Mouse (Mus musculus) bone marrow macrophage, adult 2 months (primary cell): ENCODE data around the gene Psmb1. TPM values are rescaled to one million over a fixed set of nuclear protein-coding genes. Genes with fewer than 3 reads are reported as not detected.
A peak's percentile ranks its signal among the peaks of the same experiment; 100 is the strongest.
"Not testable (repeated sequence)": the region's sequence is repeated elsewhere in the genome, so short reads cannot be mapped to it uniquely, and the experiment has no call there.

Experiments
- H3K27ac ChIP-seq: 2 replicates; pipeline ENCODE4 v1.5.1; 2012; ENCODE audit warnings: low read depth, low read length; ENCODE audit not compliant: insufficient read depth
- H3K4me1 ChIP-seq: 2 replicates; pipeline ENCODE4 v1.6.1; 2012; ENCODE audit warnings: low read length; ENCODE audit not compliant: control insufficient read depth, insufficient read depth
- H3K4me3 ChIP-seq: 2 replicates; pipeline ENCODE4 v1.5.1; 2012; ENCODE audit warnings: mild to moderate bottlenecking, low read length, moderate library complexity; ENCODE audit not compliant: insufficient read depth
- CTCF ChIP-seq: IDR thresholded peaks from 2 replicates; pipeline ENCODE4 v1.5.1; 2012; ENCODE audit warnings: low read depth, mild to moderate bottlenecking, low read length, moderate library complexity
- POLR2A ChIP-seq: IDR thresholded peaks from 2 replicates; pipeline ENCODE4 v1.6.1; 2012; ENCODE audit warnings: mild to moderate bottlenecking, low read depth, low read length, borderline replicate concordance
- polyA plus RNA-seq: library from polyadenylated mRNA; stranded (reverse); fragments of >200 nt; gene quantifications from 2 replicates; pipeline ENCODE4 v1.2.4, GENCODE M21; 2012; ENCODE audit not compliant: missing spikeins, insufficient read depth, insufficient read length

Gene Psmb1
- 146 and 150 TPM in 2 replicates for polyA plus RNA-seq

DNA sequence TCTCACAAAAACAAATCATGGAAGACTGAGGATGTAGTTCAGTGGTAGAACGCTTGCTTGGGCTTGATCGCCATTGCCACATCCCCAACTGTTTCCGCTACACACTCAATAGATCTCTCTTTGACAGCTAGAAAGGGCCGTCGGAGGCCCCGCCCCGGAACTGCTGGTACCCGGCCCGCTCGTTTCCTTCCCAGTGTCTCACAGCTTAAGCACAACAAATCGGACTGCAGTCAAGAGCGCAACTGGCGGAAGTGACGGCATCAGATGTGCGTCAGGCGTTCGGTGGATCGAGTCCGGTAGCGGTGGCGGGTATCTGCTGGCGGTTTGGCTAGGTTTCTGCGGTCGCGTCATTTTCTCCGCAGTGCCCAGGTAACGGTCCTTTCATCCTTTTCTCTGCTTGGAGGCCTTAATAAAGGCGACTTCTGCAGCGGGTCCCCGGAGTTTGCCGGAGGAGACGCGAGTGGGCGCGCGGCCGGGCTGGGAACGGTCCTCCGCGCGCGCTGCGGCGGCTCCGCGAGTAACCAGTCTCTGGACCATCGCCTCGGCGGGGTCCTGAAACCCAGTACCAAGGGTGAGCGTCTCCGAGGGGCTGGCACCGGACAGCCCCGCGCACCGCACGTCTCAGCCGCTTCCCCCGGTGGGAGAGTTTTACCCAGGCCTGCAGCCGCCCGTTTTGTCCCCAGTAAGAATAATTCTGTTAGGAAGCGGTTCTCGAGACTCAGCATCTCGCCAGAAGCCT is at the start of gene Psmb1, which contains the start of gene Tbp:
Gene Psmb1, minus strand, starts transcription at position 96 of the 739 bp plus-strand sequence.
Gene Tbp, plus strand, starts transcription at position 233 of the 739 bp plus-strand sequence.
- peak within 1 kb of the TSS; percentile 99 for H3K4me3 ChIP-seq
- peaks cover 18% of the 10 kb centered on the region for H3K4me1 ChIP-seq
- TF ChIP-seq POLR2A (no peak), CTCF (no peak)
- peak within 1 kb of the TSS; percentile 91 for H3K27ac ChIP-seq

- no peak for TF ChIP-seq POLR2A
- no peak for TF ChIP-seq CTCF
- no peak overlapping the region for H3K4me3 ChIP-seq
- no peaks in the 10 kb centered on the region for H3K4me1 ChIP-seq
- H3K27ac ChIP-seq, result no peak overlapping the region
Observed at GRCm38 (mm10) chr17:15546440-15546839, 46.9 kb upstream of the Psmb1 start.

DNA sequence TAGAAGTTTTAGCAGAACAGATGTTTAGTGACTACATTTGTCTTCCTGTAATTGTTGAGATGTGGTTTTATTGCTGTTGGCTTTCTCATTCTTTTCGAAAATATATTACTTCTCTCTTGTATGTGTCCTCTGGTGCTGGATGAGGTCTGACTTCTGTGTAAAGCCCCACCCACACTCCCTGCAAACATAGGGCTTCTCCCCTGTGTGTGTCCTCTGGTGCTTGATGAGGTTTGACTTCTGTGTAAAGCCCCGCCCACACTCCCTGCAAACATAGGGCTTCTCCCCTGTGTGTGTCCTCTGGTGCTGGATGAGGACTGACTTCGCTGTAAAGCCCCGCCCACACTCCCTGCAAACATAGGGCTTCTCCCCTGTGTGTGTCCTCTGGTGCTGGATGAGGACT is 44.3 kb upstream of the Psmb1 start:
- H3K4me1 ChIP-seq, H3K4me3 ChIP-seq, H3K27ac ChIP-seq: not testable (repeated sequence)

DNA sequence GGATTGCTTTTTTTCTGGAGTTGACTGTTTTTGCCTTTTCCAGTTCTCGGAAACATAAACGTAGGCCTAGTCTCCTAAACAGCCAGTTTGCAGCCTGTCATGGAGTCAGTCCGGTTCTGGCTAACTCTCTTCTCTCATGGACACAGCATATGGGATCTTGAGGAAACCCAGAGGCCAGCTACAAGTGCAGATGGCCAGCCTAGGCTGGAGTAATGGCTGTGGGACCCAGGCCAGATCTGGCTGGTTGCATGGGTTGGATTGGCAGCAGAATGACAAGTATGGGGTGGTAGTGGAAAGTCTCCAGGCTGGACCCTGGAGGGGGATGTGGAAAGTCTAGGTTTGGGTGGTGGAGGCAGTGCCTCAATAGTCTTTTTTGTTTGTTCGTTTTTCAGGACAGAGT is 40.8 kb upstream of the Psmb1 start:
- Histone ChIP-seq H3K4me1 (peaks cover 4% of the 10 kb centered on the region), H3K27ac (no peak overlapping the region), H3K4me3 (no peak overlapping the region)
- TF ChIP-seq CTCF (no peak), POLR2A (no peak)

GRCm38 (mm10) chr17:15536457-15536904 is 36.9 kb upstream of the Psmb1 start:
- Histone ChIP-seq H3K27ac (no peak overlapping the region), H3K4me1 (peaks cover 7% of the 10 kb centered on the region), H3K4me3 (peak overlapping the region; percentile 50)
- TF ChIP-seq CTCF (no peak), POLR2A (no peak)

DNA sequence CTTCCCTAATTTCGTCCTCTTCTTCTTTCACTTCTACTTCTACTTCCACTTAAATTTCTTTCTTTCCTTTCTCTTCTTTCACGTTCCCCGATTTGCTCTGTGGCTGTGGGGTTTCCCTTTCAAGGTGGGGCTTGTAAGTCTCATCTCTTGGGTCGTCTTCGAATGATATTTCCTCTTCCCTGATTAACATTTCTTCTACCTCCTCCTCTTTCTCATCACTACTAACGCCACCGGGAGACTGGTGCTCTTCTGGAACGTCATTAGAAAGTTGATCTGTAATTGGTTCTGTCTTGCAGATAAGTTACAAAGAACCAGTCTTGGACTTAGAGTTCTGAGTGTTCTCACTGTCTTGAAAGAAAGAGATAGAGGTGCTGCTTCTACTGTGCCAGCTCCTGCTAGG is 36.4 kb upstream of the Psmb1 start:
- H3K27ac ChIP-seq, result no peak overlapping the region
- TF ChIP-seq POLR2A (no peak), CTCF (no peak)
- peak overlapping the region; percentile 50 for H3K4me3 ChIP-seq
- peaks cover 7% of the 10 kb centered on the region for H3K4me1 ChIP-seq

- Histone ChIP-seq H3K4me1 (peaks cover 7% of the 10 kb centered on the region), H3K27ac (no peak overlapping the region), H3K4me3 (peak overlapping the region; percentile 50)
- TF ChIP-seq CTCF (no peak), POLR2A (no peak)
Observed at GRCm38 (mm10) chr17:15535162-15535800, 35.7 kb upstream of the Psmb1 start.

DNA sequence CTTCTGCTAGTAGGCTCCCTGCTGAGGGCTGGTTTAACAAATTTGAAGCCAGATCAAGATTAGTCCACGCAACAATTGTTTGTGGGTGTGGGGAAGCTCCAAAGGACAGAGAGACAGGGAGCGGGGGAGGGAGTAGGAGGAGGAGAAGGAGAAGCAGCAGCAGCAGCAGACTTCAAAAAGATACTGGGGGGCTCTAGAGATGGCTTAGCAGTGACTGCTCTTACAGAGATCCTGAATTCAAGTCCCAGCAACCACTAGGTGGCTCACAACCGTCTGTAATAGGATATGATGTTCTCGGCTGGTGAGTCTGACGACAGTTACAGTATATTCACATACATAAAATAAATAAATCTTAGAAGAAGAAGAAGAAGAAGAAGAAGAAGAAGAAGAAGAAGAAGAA is 30.6 kb upstream of the Psmb1 start:
- no peak overlapping the region for H3K27ac ChIP-seq
- no peak overlapping the region for H3K4me3 ChIP-seq
- TF ChIP-seq POLR2A (no peak), CTCF (peak; percentile 39; the same call in 1 of the 2 replicates)
- H3K4me1 ChIP-seq, result peaks cover 14% of the 10 kb centered on the region

- Histone ChIP-seq H3K4me3 (no peak overlapping the region), H3K4me1 (peaks cover 20% of the 10 kb centered on the region), H3K27ac (no peak overlapping the region)
- no peak for TF ChIP-seq POLR2A
- no peak for TF ChIP-seq CTCF
Observed at GRCm38 (mm10) chr17:15528887-15529286, 29.3 kb upstream of the Psmb1 start.

DNA sequence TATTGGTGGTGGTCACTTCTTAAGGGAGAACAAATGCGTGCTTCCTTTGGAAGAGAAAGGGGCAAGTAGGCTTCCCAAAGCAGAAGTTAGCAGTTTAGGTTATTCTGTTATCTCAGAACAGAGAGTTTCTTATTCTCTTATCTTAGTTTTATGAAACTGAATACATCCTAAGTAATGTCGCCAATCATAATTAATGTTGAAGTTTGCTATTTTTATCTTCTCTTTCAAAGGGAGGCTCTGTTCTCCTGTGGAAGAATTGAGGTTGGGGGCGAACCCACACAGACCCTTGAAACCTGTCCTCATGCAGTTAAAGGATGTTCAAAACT is 28.2 kb upstream of the Psmb1 start:
- H3K27ac ChIP-seq, result peak overlapping the region; percentile 72; the same call in 1 of the 2 replicates
- no peak for TF ChIP-seq POLR2A
- no peak for TF ChIP-seq CTCF
- peak overlapping the region; percentile 95 for H3K4me3 ChIP-seq
- peaks cover 20% of the 10 kb centered on the region for H3K4me1 ChIP-seq
